Mouse (Mus musculus) heart, adult 2 months (tissue): ENCODE measurements around the gene Gm17349. TPM values are rescaled to one million over a fixed set of nuclear protein-coding genes. Genes with fewer than 3 reads are reported as not detected.

Experiments used
- DNase-seq, 2 experiments: peaks; one replicate each; pipeline ENCODE4 v3.0.0; 2021
- H3K27ac ChIP-seq: fragments of 200-600 bp; 2 replicates; pipeline ENCODE4 v1.8.1; 2022
- H3K27me3 ChIP-seq: fragments of 200-500 bp; 2 replicates; pipeline ENCODE4 v1.6.1; 2012; ENCODE audit warnings: mild to moderate bottlenecking, low read length, inconsistent platforms, mixed read lengths; ENCODE audit not compliant: control insufficient read depth, insufficient read depth
- H3K36me3 ChIP-seq: fragments of 200-500 bp; 2 replicates; pipeline ENCODE4 v1.6.1; 2012; ENCODE audit warnings: low read length, inconsistent platforms; ENCODE audit not compliant: control insufficient read depth, insufficient read depth
- H3K4me1 ChIP-seq: fragments of 200-500 bp; 2 replicates; pipeline ENCODE4 v1.6.1; 2011; ENCODE audit warnings: low read length; ENCODE audit not compliant: control insufficient read depth, insufficient read depth
- H3K4me3 ChIP-seq: fragments of 200-600 bp; 2 replicates; pipeline ENCODE4 v1.8.1; 2022
- H3K79me2 ChIP-seq: fragments of 200-500 bp; replicated peaks from 2 replicates; pipeline ENCODE4 v1.6.1; 2012; ENCODE audit warnings: mild to moderate bottlenecking, inconsistent platforms, low read length, moderate library complexity, mixed read lengths; ENCODE audit not compliant: control insufficient read depth, insufficient read depth
- H3K9ac ChIP-seq: fragments of 200-500 bp; 2 replicates; pipeline ENCODE4 v1.6.1; 2012; ENCODE audit warnings: low read depth, mild to moderate bottlenecking, control low read depth, inconsistent platforms, low read length, mixed read lengths
- CTCF ChIP-seq: fragments of 200-600 bp; IDR thresholded peaks from 2 replicates; pipeline ENCODE4 v1.8.1; 2022; ENCODE audit warnings: antibody characterized with exemption, mild to moderate bottlenecking, moderate library complexity
- EP300 ChIP-seq: fragments of 200-500 bp; IDR thresholded peaks from 2 replicates; pipeline ENCODE4 v1.6.1; 2011; ENCODE audit warnings: low read depth, low read length, control low read depth; ENCODE audit not compliant: insufficient read depth
- POLR2A ChIP-seq: fragments of 200-500 bp; IDR thresholded peaks from 2 replicates; pipeline ENCODE4 v1.6.1; 2011; ENCODE audit warnings: mild to moderate bottlenecking, low read depth, low read length, control low read depth; ENCODE audit not compliant: insufficient read depth
- WGBS: fragments of 180-500 bp; shearing (Covaris S2); methylation state at CpG from one replicate; pipeline ENCODE4 v1.1.7; 2018; 5-methylcytosine and 5-hydroxymethylcytosine counted together
- intact Hi-C: fragments of 180-260 bp; cut with DNase I; formaldehyde crosslinking; loops from one replicate; pipeline ENCODE4 v1.15.1; 2025
- polyA plus RNA-seq: library from polyadenylated mRNA; depleted of rRNA; stranded (reverse); fragments of >200 nt; gene quantifications from 2 replicates; pipeline ENCODE4 v1.2.3, GENCODE M21; 2012
- total RNA-seq, 2 experiments: library from RNA; stranded (reverse); gene quantifications; 2 replicates each; pipeline ENCODE4 v1.2.3; 2021

Gm17349 gene
- total and polyA plus RNA-seq, 3 experiments = 3.7 to 4.1 TPM; not detected in 1

- H3K36me3 ChIP-seq = no peaks in the 10 kb centered on the region
- TF ChIP-seq CTCF (no peak), EP300 (no peak), POLR2A (no peak)
- no peak overlapping the region for H3K4me3 ChIP-seq
- H3K27ac ChIP-seq = no peak overlapping the region
- no peak for DNase-seq
- H3K4me1 ChIP-seq = peaks cover 6% of the 10 kb centered on the region
- intact Hi-C loops = loop anchor here (1.0 kb wide), 1 partner anchor 62 kb away; no protein-coding TSS in a partner anchor
- no peaks in the 10 kb centered on the region for H3K27me3 ChIP-seq
- 57% methylated on average over 11 of the region's 11 CpGs for whole genome bisulfite sequencing
- H3K9ac ChIP-seq = 0 out of 2 replicates have a peak overlapping the region, but pooled peaks have one; percentile 21
- H3K79me2 ChIP-seq = no peaks in the 10 kb centered on the region
Observed at GRCm38 (mm10) chr15:99715982-99716746, 10.9 kb upstream of the Gm17349 start.

- WGBS = 39% methylated on average over 13 of the region's 13 CpGs
- Histone ChIP-seq H3K27me3 (no peaks in the 10 kb centered on the region), H3K4me3 (no peak overlapping the region), H3K36me3 (no peaks in the 10 kb centered on the region), H3K4me1 (peaks cover 6% of the 10 kb centered on the region), H3K27ac (no peak overlapping the region), H3K9ac (no peak overlapping the region), H3K79me2 (no peaks in the 10 kb centered on the region)
- TF ChIP-seq EP300 (no peak), CTCF (no peak), POLR2A (no peak)
- intact Hi-C loops = loop anchor here (1.0 kb wide), 1 partner anchor 63 kb away; no protein-coding TSS in a partner anchor
- no peak for DNase-seq
Observed at GRCm38 (mm10) chr15:99715361-99715865, 10.1 kb upstream of the Gm17349 start.

GRCm38 (mm10) chr15:99714858-99715257 is 9.6 kb upstream of the Gm17349 start:
- no peaks in the 10 kb centered on the region for H3K79me2 ChIP-seq
- peaks cover 6% of the 10 kb centered on the region for H3K4me1 ChIP-seq
- TF ChIP-seq CTCF (peak; percentile 93), POLR2A (no peak), EP300 (peak; percentile 90)
- H3K36me3 ChIP-seq = no peaks in the 10 kb centered on the region
- intact Hi-C loops = loop anchor here (1.0 to 5.0 kb wide), 2 partner anchors 63 to 192 kb away; no protein-coding TSS in a partner anchor
- WGBS = 47% methylated on average over 7 of the region's 7 CpGs
- no peak overlapping the region for H3K4me3 ChIP-seq
- no peak overlapping the region for H3K27ac ChIP-seq
- no peak overlapping the region for H3K9ac ChIP-seq
- DNase-seq = peak; percentile 79 to 80
- no peaks in the 10 kb centered on the region for H3K27me3 ChIP-seq

GRCm38 (mm10) chr15:99714206-99714605 is 8.9 kb upstream of the Gm17349 start:
- TF ChIP-seq POLR2A (no peak), CTCF (no peak), EP300 (peak; percentile 92)
- intact Hi-C loops = loop anchor here (5.0 kb wide), 1 partner anchor 193 kb away; no protein-coding TSS in a partner anchor
- no peak overlapping the region for H3K9ac ChIP-seq
- H3K79me2 ChIP-seq = no peaks in the 10 kb centered on the region
- DNase-seq = peak in 1 of 2 experiments; percentile 61
- 47% methylated on average over 4 of the region's 4 CpGs for WGBS
- H3K4me3 ChIP-seq = no peak overlapping the region
- H3K36me3 ChIP-seq = no peaks in the 10 kb centered on the region
- H3K27me3 ChIP-seq = no peaks in the 10 kb centered on the region
- peaks cover 6% of the 10 kb centered on the region for H3K4me1 ChIP-seq
- H3K27ac ChIP-seq = peak overlapping the region; percentile 41

- 69% methylated on average over 3 of the region's 3 CpGs for WGBS
- Histone ChIP-seq H3K79me2 (no peaks in the 10 kb centered on the region), H3K27ac (peak overlapping the region; percentile 41), H3K4me1 (peaks cover 6% of the 10 kb centered on the region), H3K4me3 (no peak overlapping the region), H3K27me3 (no peaks in the 10 kb centered on the region), H3K36me3 (no peaks in the 10 kb centered on the region), H3K9ac (no peak overlapping the region)
- peak; percentile 23 for TF ChIP-seq CTCF
- TF ChIP-seq POLR2A = no peak
- no peak for DNase-seq
- intact Hi-C loops = loop anchor here (5.0 kb wide), 1 partner anchor 194 kb away; no protein-coding TSS in a partner anchor
Observed at GRCm38 (mm10) chr15:99713569-99713968, 8.3 kb upstream of the Gm17349 start.
